Mouse (Mus musculus): ENCODE results near the gene Grik1. TPM values are rescaled to one million over a fixed set of nuclear protein-coding genes. Genes with fewer than 3 reads are reported as not detected.

The Grik1 gene
- polyA plus RNA-seq, 1 experiment from 2014 or later: 4.2 TPM

- H3K36me3 ChIP-seq (replicated peaks): no peaks in the 10 kb centered on the region
- no peaks in the 10 kb centered on the region for H3K27me3 ChIP-seq
- H3K27ac ChIP-seq: no peak overlapping the region
- H3K4me2 ChIP-seq: no peak overlapping the region
- no peaks in the 10 kb centered on the region for H3K4me1 ChIP-seq
- ATAC-seq (ENCODE audit: low FRiP score): no peak
- H3K9ac ChIP-seq: no peak overlapping the region
- no peaks in the 10 kb centered on the region for H3K9me3 ChIP-seq
- WGBS: 76% methylated on average over 3 of the region's 3 CpGs
- H3K4me3 ChIP-seq (replicated peaks): no peak overlapping the region
Observed at GRCm38 (mm10) chr16:88221932-88222331, 68.1 kb downstream of the Grik1 start.

GRCm38 (mm10) chr16:88212531-88212930 lies 77.5 kb downstream of the Grik1 start:
- WGBS: 86% methylated on average over 5 of the region's 5 CpGs
- Histone ChIP-seq H3K4me3 (replicated peaks) (no peak overlapping the region), H3K4me1 (no peaks in the 10 kb centered on the region), H3K36me3 (replicated peaks) (no peaks in the 10 kb centered on the region), H3K4me2 (no peak overlapping the region), H3K27me3 (no peaks in the 10 kb centered on the region), H3K27ac (no peak overlapping the region), H3K9ac (no peak overlapping the region), H3K9me3 (no peaks in the 10 kb centered on the region)
- no peak for ATAC-seq (ENCODE audit: low FRiP score)

GRCm38 (mm10) chr16:88211852-88212251 lies 78.2 kb downstream of the Grik1 start:
- 66% methylated on average over 8 of the region's 8 CpGs for WGBS
- Histone ChIP-seq H3K9me3 (no peaks in the 10 kb centered on the region), H3K4me2 (no peak overlapping the region), H3K27ac (no peak overlapping the region), H3K27me3 (no peaks in the 10 kb centered on the region), H3K4me3 (replicated peaks) (no peak overlapping the region), H3K4me1 (no peaks in the 10 kb centered on the region), H3K36me3 (replicated peaks) (no peaks in the 10 kb centered on the region), H3K9ac (no peak overlapping the region)
- ATAC-seq (ENCODE audit: low FRiP score): no peak

- no peak overlapping the region for H3K4me3 ChIP-seq (replicated peaks)
- no peaks in the 10 kb centered on the region for H3K4me1 ChIP-seq
- no peaks in the 10 kb centered on the region for H3K9me3 ChIP-seq
- H3K36me3 ChIP-seq (replicated peaks): no peaks in the 10 kb centered on the region
- peak; percentile 73; the same call in 1 of the 2 replicates for ATAC-seq (ENCODE audit: low FRiP score)
- H3K9ac ChIP-seq: no peak overlapping the region
- H3K27ac ChIP-seq: no peak overlapping the region
- 5% methylated on average over 5 of the region's 5 CpGs for WGBS
- H3K27me3 ChIP-seq: no peaks in the 10 kb centered on the region
- no peak overlapping the region for H3K4me2 ChIP-seq
Observed at GRCm38 (mm10) chr16:88204400-88204799, 85.7 kb downstream of the Grik1 start.

- Histone ChIP-seq H3K27ac (no peak overlapping the region), H3K9me3 (no peaks in the 10 kb centered on the region), H3K4me1 (no peaks in the 10 kb centered on the region), H3K27me3 (no peaks in the 10 kb centered on the region), H3K4me3 (replicated peaks) (no peak overlapping the region), H3K36me3 (replicated peaks) (no peaks in the 10 kb centered on the region), H3K4me2 (no peak overlapping the region), H3K9ac (no peak overlapping the region)
- ATAC-seq (ENCODE audit: low FRiP score): 0 out of 2 replicates have a peak, but pooled peaks have one; percentile 9
- 85% methylated on average over 6 of the region's 6 CpGs for WGBS
Observed at GRCm38 (mm10) chr16:88203985-88204384, 86.1 kb downstream of the Grik1 start.

DNA sequence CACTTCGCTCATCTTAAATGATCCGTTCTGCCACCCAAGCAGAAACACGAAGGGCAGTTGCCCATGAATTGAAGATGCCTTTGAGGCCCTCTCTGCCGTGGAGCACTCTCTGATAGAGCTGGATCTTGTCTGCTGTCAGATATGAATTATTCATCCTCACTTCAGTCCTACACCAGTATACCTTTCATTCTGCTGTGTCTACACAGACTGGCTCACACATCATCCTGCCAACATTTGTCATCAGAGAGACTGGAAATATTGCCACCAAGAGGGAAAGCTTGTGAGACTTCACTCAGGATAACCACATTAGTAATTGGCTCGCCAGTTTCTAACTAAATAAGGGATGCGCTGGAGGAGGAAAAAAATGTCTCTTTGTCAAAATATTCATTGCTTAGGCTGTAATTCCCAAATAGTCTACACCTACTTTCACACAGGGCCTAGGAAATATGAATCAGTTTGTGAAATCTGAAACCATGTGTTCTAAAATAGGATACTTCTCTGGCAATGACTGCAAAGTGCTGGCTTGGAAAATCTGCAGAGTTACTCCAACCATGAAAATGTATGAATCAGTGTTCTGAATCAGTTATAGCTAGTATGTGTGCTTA lies 102.5 kb downstream of the Grik1 start:
- Histone ChIP-seq H3K27me3 (no peaks in the 10 kb centered on the region), H3K4me2 (no peak overlapping the region), H3K36me3 (replicated peaks) (no peaks in the 10 kb centered on the region), H3K9ac (no peak overlapping the region), H3K9me3 (no peaks in the 10 kb centered on the region), H3K4me3 (replicated peaks) (no peak overlapping the region), H3K27ac (no peak overlapping the region), H3K4me1 (no peaks in the 10 kb centered on the region)
- no peak for ATAC-seq (ENCODE audit: low FRiP score)
- WGBS: 82% methylated on average over 6 of the region's 6 CpGs

GRCm38 (mm10) chr16:88178813-88179212 lies 111.3 kb downstream of the Grik1 start:
- Histone ChIP-seq H3K27me3 (no peaks in the 10 kb centered on the region), H3K36me3 (replicated peaks) (no peaks in the 10 kb centered on the region), H3K9me3 (no peaks in the 10 kb centered on the region), H3K4me3 (replicated peaks) (no peak overlapping the region), H3K9ac (no peak overlapping the region), H3K4me1 (no peaks in the 10 kb centered on the region), H3K27ac (no peak overlapping the region), H3K4me2 (no peak overlapping the region)
- WGBS: 78% methylated on average over 6 of the region's 6 CpGs
- ATAC-seq (ENCODE audit: low FRiP score): no peak

- Histone ChIP-seq H3K4me3 (replicated peaks) (no peak overlapping the region), H3K9ac (no peak overlapping the region), H3K27ac (no peak overlapping the region), H3K36me3 (replicated peaks) (no peaks in the 10 kb centered on the region), H3K4me2 (no peak overlapping the region), H3K4me1 (no peaks in the 10 kb centered on the region), H3K27me3 (no peaks in the 10 kb centered on the region), H3K9me3 (no peaks in the 10 kb centered on the region)
- WGBS: 62% methylated on average over 3 of the region's 3 CpGs
- ATAC-seq (ENCODE audit: low FRiP score): no peak
Observed at GRCm38 (mm10) chr16:88177364-88177763, 112.7 kb downstream of the Grik1 start.

GRCm38 (mm10) chr16:88174083-88174721 lies 115.9 kb downstream of the Grik1 start:
- 63% methylated on average over 9 of the region's 9 CpGs for WGBS
- H3K4me3 ChIP-seq (replicated peaks): no peak overlapping the region
- H3K9me3 ChIP-seq: no peaks in the 10 kb centered on the region
- no peak overlapping the region for H3K4me2 ChIP-seq
- H3K27me3 ChIP-seq: no peaks in the 10 kb centered on the region
- H3K27ac ChIP-seq: no peak overlapping the region
- H3K36me3 ChIP-seq (replicated peaks): no peaks in the 10 kb centered on the region
- no peaks in the 10 kb centered on the region for H3K4me1 ChIP-seq
- H3K9ac ChIP-seq: no peak overlapping the region
- ATAC-seq (ENCODE audit: low FRiP score): no peak

DNA sequence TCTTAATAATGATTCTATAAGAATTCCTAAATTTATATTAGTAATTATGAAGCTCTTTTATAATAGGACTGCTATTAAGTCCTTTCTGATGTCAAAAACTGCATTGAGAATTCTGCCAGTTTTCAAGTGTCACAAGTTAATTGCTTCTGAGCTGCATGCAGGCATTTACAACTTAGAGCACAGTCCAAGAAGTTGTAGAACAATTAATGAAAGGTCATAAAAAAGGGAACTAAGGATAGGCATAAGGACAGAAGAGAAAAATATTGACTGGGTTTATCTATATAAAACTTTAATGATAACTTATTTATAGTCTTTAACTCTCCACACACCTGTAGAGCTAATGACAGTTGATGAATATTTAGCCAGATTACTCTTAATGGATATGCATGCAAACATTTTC lies 123.5 kb downstream of the Grik1 start:
- ATAC-seq (ENCODE audit: low FRiP score): no peak
- Histone ChIP-seq H3K36me3 (replicated peaks) (no peaks in the 10 kb centered on the region), H3K4me3 (replicated peaks) (no peak overlapping the region), H3K4me2 (no peak overlapping the region), H3K27ac (no peak overlapping the region), H3K9ac (no peak overlapping the region), H3K27me3 (no peaks in the 10 kb centered on the region), H3K4me1 (no peaks in the 10 kb centered on the region), H3K9me3 (no peaks in the 10 kb centered on the region)

DNA sequence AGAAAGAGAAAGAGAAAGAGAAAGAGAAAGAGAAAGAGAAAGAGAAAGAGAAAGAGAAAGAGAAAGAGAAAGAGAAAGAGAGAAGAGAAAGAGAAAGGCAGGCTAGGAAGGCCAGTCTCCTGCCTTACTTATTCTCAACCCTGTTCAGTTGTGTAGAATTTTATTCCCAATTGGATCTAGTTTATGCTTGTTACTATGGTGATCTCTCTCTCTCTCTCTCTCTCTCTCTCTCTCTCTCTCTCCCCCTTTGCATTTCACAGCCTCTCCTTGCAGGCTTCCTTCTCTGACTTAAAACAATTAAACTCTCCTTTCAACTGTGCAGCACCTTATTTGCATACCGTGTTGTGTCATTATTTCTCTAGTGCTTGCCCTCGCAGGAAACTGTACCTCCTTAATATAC lies 147.5 kb downstream of the Grik1 start:
- Histone ChIP-seq H3K4me2 (no peak overlapping the region), H3K36me3 (replicated peaks) (no peaks in the 10 kb centered on the region), H3K4me1 (no peaks in the 10 kb centered on the region), H3K9ac (no peak overlapping the region), H3K4me3 (replicated peaks) (no peak overlapping the region), H3K27me3 (no peaks in the 10 kb centered on the region), H3K9me3 (no peaks in the 10 kb centered on the region), H3K27ac (no peak overlapping the region)
- WGBS: 30% methylated on average over 2 of the region's 2 CpGs
- peak; percentile 49; the same call in 1 of the 2 replicates for ATAC-seq (ENCODE audit: low FRiP score)

DNA sequence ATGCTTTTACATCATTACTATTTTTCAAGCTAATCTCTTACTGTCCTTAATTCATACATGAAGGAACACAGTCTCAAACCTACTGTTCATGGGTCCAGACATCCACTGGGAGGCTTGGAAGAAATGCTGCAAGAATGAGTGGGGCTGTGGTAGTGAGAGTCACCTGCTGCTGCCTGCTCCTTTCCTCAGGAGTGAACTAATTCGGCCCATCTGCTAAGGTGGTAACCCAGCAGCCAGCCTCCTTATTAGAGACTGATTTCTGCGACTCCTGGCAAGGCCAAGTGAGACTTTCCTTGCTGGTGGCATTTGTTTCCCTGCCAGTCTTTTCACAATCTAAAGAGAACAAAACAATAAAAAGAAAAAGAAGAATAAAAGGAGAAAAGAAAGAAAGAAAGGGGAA lies 147.9 kb downstream of the Grik1 start:
- no peak; the same call in 1 of the 2 replicates for ATAC-seq (ENCODE audit: low FRiP score)

DNA sequence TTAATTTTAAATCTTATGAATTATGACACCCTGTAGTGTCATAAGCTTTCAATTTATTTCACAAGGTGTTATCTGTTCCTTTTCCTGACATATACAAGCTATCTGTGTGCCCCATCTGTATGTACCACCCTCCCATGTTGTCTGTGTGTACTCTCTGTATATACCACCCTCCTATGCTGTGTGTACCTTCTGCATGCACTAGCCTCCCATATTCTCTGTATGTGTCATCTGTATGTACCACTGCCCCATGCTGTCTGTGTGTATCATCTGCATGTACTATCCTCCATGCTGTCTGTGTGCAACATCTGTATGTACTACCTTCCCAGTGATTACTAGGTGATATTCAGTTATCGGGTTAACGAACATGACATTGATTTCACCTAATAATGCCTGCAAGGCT lies 148.5 kb downstream of the Grik1 start:
- Histone ChIP-seq H3K4me1 (no peaks in the 10 kb centered on the region), H3K9me3 (no peaks in the 10 kb centered on the region), H3K27me3 (no peaks in the 10 kb centered on the region), H3K36me3 (replicated peaks) (no peaks in the 10 kb centered on the region), H3K4me3 (replicated peaks) (no peak overlapping the region), H3K27ac (no peak overlapping the region), H3K9ac (no peak overlapping the region), H3K4me2 (no peak overlapping the region)
- WGBS: 90% methylated on average over 2 of the region's 2 CpGs
- no peak for ATAC-seq (ENCODE audit: low FRiP score)

More for the DNA sequence above, 147.9 kb downstream of the Grik1 start:
- no peak overlapping the region for H3K27ac ChIP-seq
- WGBS: 55% methylated on average over 2 of the region's 2 CpGs
- H3K36me3 ChIP-seq (replicated peaks): no peaks in the 10 kb centered on the region
- no peaks in the 10 kb centered on the region for H3K4me1 ChIP-seq
- H3K9me3 ChIP-seq: no peaks in the 10 kb centered on the region
- no peak overlapping the region for H3K9ac ChIP-seq
- no peaks in the 10 kb centered on the region for H3K27me3 ChIP-seq
- no peak overlapping the region for H3K4me2 ChIP-seq
- no peak overlapping the region for H3K4me3 ChIP-seq (replicated peaks)
